Mouse (Mus musculus): ENCODE measurements around the gene Ccdc18. TPM values are rescaled to one million over a fixed set of nuclear protein-coding genes. Genes with fewer than 3 reads are reported as not detected.
"Not testable (repeated sequence)": the region's sequence is repeated elsewhere in the genome, so short reads cannot be mapped to it uniquely, and the experiment has no call there.

The Ccdc18 gene
- total RNA-seq, 2 experiments from 2014 or later: 1.6 to 1.8 TPM

- TF ChIP-seq CTCF (conservative IDR thresholded peaks at IDR 0.05): no peak
- H3K4me3 ChIP-seq: peak overlapping the region; percentile 99
- peak overlapping the region; percentile 92 for H3K27ac ChIP-seq
- DNase-seq (ENCODE audit: low spot score in 2 of 2): peak in 1 of 2 experiments; percentile 23
Observed at GRCm38 (mm10) chr5:108269063-108269810, 136.6 kb downstream of the Ccdc18 start.

GRCm38 (mm10) chr5:108269811-108270151 is 137.1 kb downstream of the Ccdc18 start:
- DNase-seq (ENCODE audit: low spot score in 2 of 2): no peak
- no peak for TF ChIP-seq CTCF (conservative IDR thresholded peaks at IDR 0.05)
- Histone ChIP-seq H3K27ac (peak overlapping the region; percentile 92), H3K4me3 (peak overlapping the region; percentile 99)

GRCm38 (mm10) chr5:108270415-108270814 is 137.7 kb downstream of the Ccdc18 start:
- H3K4me3 ChIP-seq: peak overlapping the region; percentile 99
- no peak for DNase-seq (ENCODE audit: low spot score in 2 of 2)
- H3K27ac ChIP-seq: peak overlapping the region; percentile 92; the same call in 1 of the 2 replicates
- TF ChIP-seq CTCF (conservative IDR thresholded peaks at IDR 0.05): no peak

- Histone ChIP-seq H3K4me3 (peak overlapping the region; percentile 99), H3K27ac (peak overlapping the region; percentile 29; the same call in 1 of the 2 replicates)
- DNase-seq (ENCODE audit: low spot score in 2 of 2): not testable (repeated sequence)
Observed at GRCm38 (mm10) chr5:108271345-108271744, 138.7 kb downstream of the Ccdc18 start.

Other genes with a start within 250 kb of the Ccdc18 start
- 10 to 100 TPM; 66.6 to 68.7 TPM for gene Rpl5, start 232.4 kb upstream of the Ccdc18 start, total RNA-seq (2021)
- gene Fam69a, start 145.8 kb upstream of the Ccdc18 start, total RNA-seq (2021): 10 to 100 TPM; 36.2 to 40.0 TPM
- gene Mtf2, start 67.2 kb upstream of the Ccdc18 start, total RNA-seq (2021): 10 to 100 TPM; 54.9 to 57.3 TPM
- gene Tmed5, start 255 bp upstream of the Ccdc18 start, total RNA-seq (2021): 10 to 100 TPM; 22.3 to 26.3 TPM
- gene Dr1, start 136.0 kb downstream of the Ccdc18 start, total RNA-seq (2021): 10 to 100 TPM; 40.2 to 42.8 TPM
- 10 to 100 TPM; 10.1 to 11.5 TPM for gene Pigg, start 179.7 kb downstream of the Ccdc18 start, total RNA-seq (2021)
- gene Gm42517, start 235.0 kb downstream of the Ccdc18 start, total RNA-seq (2021): 10 to 100 TPM; 55.6 to 57.4 TPM

Measured in layer of hippocampus, adult 2 months (tissue).